In genomic region chr10:60285676-60286372, GRCm38 (mm10) we compare ENCODE assay signal across 8 mouse cellular contexts. TPM values are rescaled to one million over a fixed set of nuclear protein-coding genes. Genes with fewer than 3 reads are reported as not detected.
A peak's percentile ranks its signal among the peaks of the same experiment; 100 is the strongest.
DNase-seq lines count a peak whose midpoint lies in the region; ATAC-seq and TF ChIP-seq lines count a peak whose summit lies in the region.

No protein-coding gene starts in this region.

- H3K9ac ChIP-seq in heart, embryonic 13.5 days: peak overlapping the region; percentile 57; the same call in 1 of the 2 replicates
- no peak overlapping the region for H3K9ac ChIP-seq in lung, postnatal 0 days (replicated peaks; ENCODE audit: low read depth)

- H3K4me3 ChIP-seq in spleen, adult 2 months (ENCODE audit: extremely low read depth, insufficient read depth, insufficient read length): peak overlapping the region; percentile 35
- no peak overlapping the region for H3K4me3 ChIP-seq in heart, embryonic 13.5 days
- no peak overlapping the region for H3K4me3 ChIP-seq in lung, postnatal 0 days (ENCODE audit: low read depth, low read length)

- TF ChIP-seq CTCF in spleen, adult 2 months (IDR thresholded peaks at IDR 0.05; ENCODE audit: extremely low read depth, insufficient read depth, insufficient read length, insufficient replicate concordance): no peak
- no peak for TF ChIP-seq CTCF in lung, postnatal 0 days (IDR thresholded peaks at IDR 0.05)

- peak overlapping the region; percentile 87 for H3K27ac ChIP-seq in spleen, adult 2 months (ENCODE audit: insufficient read depth, low read length)
- H3K27ac ChIP-seq in heart, embryonic 13.5 days (replicated peaks): peak overlapping the region; percentile 40
- H3K27ac ChIP-seq in lung, postnatal 0 days (ENCODE audit: low read length): no peak overlapping the region

- H3K4me2 ChIP-seq in heart, embryonic 13.5 days: peak overlapping the region; percentile 53
- 0 out of 2 replicates have a peak overlapping the region, but pooled peaks have one; percentile 33 for H3K4me2 ChIP-seq in lung, postnatal 0 days (replicated peaks; ENCODE audit: low read depth, low read length)

- no peak for TF ChIP-seq EP300 in lung, postnatal 0 days (IDR thresholded peaks at IDR 0.05)

- TF ChIP-seq POLR2A in spleen, adult 2 months (IDR thresholded peaks at IDR 0.05; ENCODE audit: low read depth, low read length): no peak

- H3K36me3 ChIP-seq in spleen, adult 2 months (ENCODE audit: control insufficient read depth, insufficient read depth, low read length): 0 out of 2 replicates have a peak, but pooled peaks cover 3% of the 10 kb centered on the region
- peaks cover 12% of the 10 kb centered on the region; the same call in 1 of the 2 replicates for H3K36me3 ChIP-seq in heart, embryonic 13.5 days
- no peaks in the 10 kb centered on the region for H3K36me3 ChIP-seq in lung, postnatal 0 days (ENCODE audit: insufficient read depth, low read length)

- no peaks in the 10 kb centered on the region for H3K27me3 ChIP-seq in spleen, adult 2 months (ENCODE audit: control insufficient read depth, insufficient read depth, low read length)
- no peaks in the 10 kb centered on the region for H3K27me3 ChIP-seq in heart, embryonic 13.5 days (replicated peaks)
- no peaks in the 10 kb centered on the region for H3K27me3 ChIP-seq in lung, postnatal 0 days (replicated peaks; ENCODE audit: insufficient read depth, low read length)

- WGBS in spleen, adult 2 months: 60% methylated on average over 14 of the region's 14 CpGs
- 48% methylated on average over 14 of the region's 14 CpGs for WGBS in heart, embryonic 13.5 days
- WGBS in lung, postnatal 0 days: 61% methylated on average over 14 of the region's 14 CpGs

- peaks cover 79% of the 10 kb centered on the region for H3K4me1 ChIP-seq in spleen, adult 2 months (ENCODE audit: control insufficient read depth, insufficient read depth, insufficient read length)
- H3K4me1 ChIP-seq in heart, embryonic 13.5 days: peaks cover 79% of the 10 kb centered on the region
- peaks cover 12% of the 10 kb centered on the region; the same call in 1 of the 2 replicates for H3K4me1 ChIP-seq in lung, postnatal 0 days (ENCODE audit: insufficient read depth, low read depth, low read length)

- no peak for DNase-seq in spleen, adult 2 months (ENCODE audit: low read depth in 1 of 2, low spot score in 2 of 2)
- no peak for DNase-seq in spleen, postnatal 14 days (ENCODE audit: low spot score in 2 of 2)
- DNase-seq in embryo, embryonic 11.5 days (ENCODE audit: low read depth, low spot score): peak; percentile 64
- DNase-seq in layer of hippocampus, adult 18-20 months (ENCODE audit: low spot score in 2 of 2): peak; percentile 87 to 93
- peak; percentile 51 for DNase-seq in lung, postnatal 0 days (ENCODE audit: low spot score)
- peak; percentile 80 to 85 for DNase-seq in right cerebral cortex, postnatal 36 days (ENCODE audit: low spot score in 2 of 2)

- ATAC-seq in heart, embryonic 13.5 days (ENCODE audit: extremely low read depth, insufficient number of reproducible peaks, low FRiP score, low TSS enrichment): no peak
- no peak for ATAC-seq in lung, postnatal 0 days
- no peak for ATAC-seq in megakaryocyte progenitor cell, adult 5-6 weeks (replicated peaks; ENCODE audit: poor library complexity)

- no peaks in the 10 kb centered on the region for H3K9me3 ChIP-seq in heart, embryonic 13.5 days
- H3K9me3 ChIP-seq in lung, postnatal 0 days (ENCODE audit: low read length): no peaks in the 10 kb centered on the region

RNA-seq across cellular contexts. Expression of gene Psap, which starts 8.4 kb away (rescaled TPM):
- polyA plus RNA-seq in spleen, adult 2 months (2012; rRNA removed): 1,338 and 1,442 TPM in 2 replicates
- 95.7 and 102 TPM in 2 replicates for polyA plus RNA-seq in heart, embryonic 13.5 days (2015; fragmentation: Nextera tagmentation; extraction: Ambion mirVana)
- 1,000 to 10,000 TPM; 1,436 to 1,491 TPM for total RNA-seq in layer of hippocampus, adult 18-20 months (2021)
- polyA plus RNA-seq in lung, postnatal 0 days (2015; fragmentation: Nextera tagmentation; extraction: Ambion mirVana): 120 and 128 TPM in 2 replicates
- total RNA-seq in megakaryocyte progenitor cell, adult 5-6 weeks (2015): 173 and 221 TPM in 2 replicates
- 222 and 258 TPM in 2 replicates for total RNA-seq in megakaryocyte progenitor cell, adult 5-6 weeks (2017)

Comparison
In these comparisons a context has a peak if more than half of its experiments do, and no peak if none do; other contexts are left out.
1. DNase-seq: peak in embryo, embryonic 11.5 days (single experiment), layer of hippocampus, adult 18-20 months (2 of 2), lung, postnatal 0 days (single experiment) and right cerebral cortex, postnatal 36 days (2 of 2); none in spleen, adult 2 months (0 of 2) and spleen, postnatal 14 days (0 of 2).
2. RNA of gene Psap, which starts 8.4 kb away (polyA plus RNA-seq): 1,338 to 1,442 TPM in spleen, adult 2 months; 120 to 128 TPM in lung, postnatal 0 days and 95.7 to 102 TPM in heart, embryonic 13.5 days; every median in the first group is over 10 times any median in the second.